Mouse (Mus musculus) limb, embryonic 14.5 days (tissue): ENCODE data around the gene Mycbp. TPM values are rescaled to one million over a fixed set of nuclear protein-coding genes. Genes with fewer than 3 reads are reported as not detected.

Source experiments
- ATAC-seq: fragments of 200-750 bp; cut with Nextera tagmentation; 2 replicates; pipeline ENCODE4 v1.8.0; 2017; ENCODE audit warnings: low read depth, moderate number of reproducible peaks, moderate TSS enrichment; ENCODE audit not compliant: low FRiP score
- DNase-seq: peaks from one replicate; pipeline ENCODE4 v3.0.0-alpha.2; 2015; ENCODE audit warnings: low spot score
- H3K27ac ChIP-seq: fragments of 300-500 bp; sonication (generic); replicated peaks from 2 replicates; pipeline ENCODE4 v1.5.1; 2014; ENCODE audit warnings: low read depth, mild to moderate bottlenecking, low read length, moderate library complexity, mixed read lengths
- H3K27me3 ChIP-seq: fragments of 300-500 bp; sonication (generic); 2 replicates; pipeline ENCODE4 v1.6.1; 2014; ENCODE audit warnings: low read length, mixed read lengths; ENCODE audit not compliant: control insufficient read depth, insufficient read depth
- H3K36me3 ChIP-seq: fragments of 300-500 bp; sonication (generic); 2 replicates; pipeline ENCODE4 v1.6.1; 2014; ENCODE audit warnings: mild to moderate bottlenecking, low read length, moderate library complexity, mixed read lengths; ENCODE audit not compliant: control insufficient read depth, insufficient read depth
- H3K4me1 ChIP-seq: fragments of 300-500 bp; sonication (generic); 2 replicates; pipeline ENCODE4 v1.6.1; 2014; ENCODE audit warnings: antibody characterized with exemption, low read length, mixed read lengths; ENCODE audit not compliant: control insufficient read depth, insufficient read depth
- H3K4me2 ChIP-seq: fragments of 300-500 bp; sonication (generic); replicated peaks from 2 replicates; pipeline ENCODE4 v1.6.1; 2014; ENCODE audit warnings: low read depth, mild to moderate bottlenecking, low read length, moderate library complexity; ENCODE audit not compliant: severe bottlenecking
- H3K4me3 ChIP-seq: fragments of 300-500 bp; sonication (generic); replicated peaks from 2 replicates; pipeline ENCODE4 v1.5.1; 2014; ENCODE audit warnings: low read length
- H3K9ac ChIP-seq: fragments of 300-500 bp; sonication (generic); 2 replicates; pipeline ENCODE4 v1.6.1; 2014; ENCODE audit warnings: mild to moderate bottlenecking, low read depth, low read length, moderate library complexity; ENCODE audit not compliant: severe bottlenecking
- H3K9me3 ChIP-seq: fragments of 300-500 bp; sonication (generic); 2 replicates; pipeline ENCODE4 v1.6.1; 2016; ENCODE audit warnings: low read length; ENCODE audit not compliant: control insufficient read depth
- POLR2A ChIP-seq: fragments of 200-500 bp; IDR thresholded peaks from 2 replicates; pipeline ENCODE4 v1.8.0; 2012; ENCODE audit warnings: inconsistent platforms, mild to moderate bottlenecking, moderate library complexity, borderline replicate concordance; ENCODE audit not compliant: insufficient read depth, insufficient read length; ENCODE audit errors: extremely low read depth
- whole genome bisulfite sequencing: fragments of 180-500 bp; shearing (Covaris S2); extraction: QIAGEN DNeasy Blood & Tissue Kit; methylation state at CpG from one replicate; pipeline ENCODE4 v1.1.7; 2014; 5-methylcytosine and 5-hydroxymethylcytosine counted together
- polyA plus RNA-seq, 2 experiments: library from polyadenylated mRNA; depleted of rRNA in 1 of 2; stranded (reverse) in 1 of 2; unstranded in 1 of 2; fragments of >200 nt; fragmentation: Nextera tagmentation in 1 of 2; extraction: Ambion mirVana in 1 of 2; gene quantifications; 2 replicates each; pipeline versions ENCODE4 v1.2.1 to v1.2.3; 2012 to 2014

The Mycbp gene
- 24.2 and 30.7 TPM in 2 replicates for polyA plus RNA-seq (2012; rRNA removed)
- 59.8 and 65.2 TPM in 2 replicates for polyA plus RNA-seq (2014; fragmentation: Nextera tagmentation; extraction: Ambion mirVana)

DNA sequence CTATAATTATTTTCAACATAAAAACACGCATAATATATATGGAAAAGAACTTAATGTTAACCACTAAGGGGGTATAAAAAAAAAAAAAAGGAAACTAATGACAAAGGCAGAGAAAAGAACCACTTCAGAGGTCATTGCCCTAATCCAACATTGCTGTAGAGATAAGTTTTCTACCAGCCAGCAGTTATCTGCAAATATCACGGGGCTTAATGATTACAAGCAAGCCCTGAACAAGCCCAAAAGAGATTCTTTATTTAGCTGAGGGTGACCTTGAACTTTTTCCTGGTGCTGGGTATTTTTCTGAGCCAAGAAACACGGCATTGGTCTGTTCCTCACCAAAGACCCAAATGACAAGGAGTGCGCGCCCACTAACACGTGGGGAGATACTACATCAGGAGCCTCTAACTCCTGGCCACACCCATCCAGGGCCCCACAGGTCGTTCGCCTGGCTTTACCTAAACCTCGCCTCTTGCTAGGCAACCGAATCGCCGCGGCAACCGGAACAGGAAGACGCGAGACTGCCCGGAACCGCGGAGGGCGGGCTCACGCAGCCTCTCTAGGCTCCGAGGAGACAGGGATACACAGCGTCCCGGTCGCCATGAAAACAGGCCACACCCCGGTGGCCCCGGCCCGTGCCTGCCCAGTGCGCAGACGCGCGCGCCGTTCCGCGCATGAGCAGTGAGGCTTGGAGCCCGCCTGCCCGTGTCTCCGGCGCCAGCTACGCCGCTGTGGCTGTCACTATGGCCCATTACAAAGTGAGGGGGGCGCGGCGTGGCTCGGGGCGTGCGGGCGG is at the start of gene Mycbp:
TSS of gene Mycbp (plus strand) at position 500 of the 793 bp plus-strand sequence.
- ATAC-seq, result peak; percentile 99

DNA sequence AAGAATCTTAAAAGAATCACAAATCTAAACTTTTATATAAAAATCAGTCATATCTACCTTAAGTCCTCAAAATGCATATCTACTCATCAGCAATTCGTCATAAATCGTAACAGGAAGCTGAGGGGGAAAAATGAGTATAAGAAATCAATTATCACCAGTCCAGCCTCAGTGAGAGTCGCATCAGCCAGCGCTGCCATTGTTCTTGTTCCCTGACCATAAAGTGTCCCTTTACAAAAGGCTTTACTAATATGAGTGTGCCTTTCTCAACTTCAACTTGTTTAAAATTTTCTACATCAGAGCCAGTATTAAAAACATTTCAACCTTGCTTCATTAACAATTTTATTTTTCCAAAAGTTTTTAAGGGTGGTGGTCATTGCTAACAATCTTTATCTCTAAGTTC is 47.7 kb upstream of the Mycbp start:
- H3K4me1 ChIP-seq, result no peaks in the 10 kb centered on the region
- ATAC-seq, result no peak
- H3K4me3 ChIP-seq, result no peak overlapping the region
- H3K27me3 ChIP-seq, result no peaks in the 10 kb centered on the region
- no peak overlapping the region for H3K9ac ChIP-seq
- no peaks in the 10 kb centered on the region for H3K9me3 ChIP-seq
- H3K27ac ChIP-seq, result no peak overlapping the region
- no peak overlapping the region for H3K4me2 ChIP-seq
- DNase-seq, result no peak
- 66% methylated on average over 4 of the region's 4 CpGs for WGBS
- no peaks in the 10 kb centered on the region for H3K36me3 ChIP-seq
- no peak for TF ChIP-seq POLR2A

More for the DNA sequence above, at the start of gene Mycbp:
- H3K27ac ChIP-seq, result peak within 1 kb of the TSS; percentile 82
- H3K36me3 ChIP-seq, result peaks cover 14% of the 10 kb centered on the region; the same call in 1 of the 2 replicates
- no peak for TF ChIP-seq POLR2A
- no peaks in the 10 kb centered on the region for H3K27me3 ChIP-seq
- peak; percentile 98 for DNase-seq
- no peaks in the 10 kb centered on the region for H3K9me3 ChIP-seq
- peak within 1 kb of the TSS; percentile 72 for H3K4me2 ChIP-seq
- 1% methylated on average over 48 of the region's 49 CpGs for WGBS
- H3K4me3 ChIP-seq, result peak within 1 kb of the TSS; percentile 83
- peak within 1 kb of the TSS; percentile 73 for H3K9ac ChIP-seq
- H3K4me1 ChIP-seq, result peaks cover 7% of the 10 kb centered on the region; the same call in 1 of the 2 replicates

DNA sequence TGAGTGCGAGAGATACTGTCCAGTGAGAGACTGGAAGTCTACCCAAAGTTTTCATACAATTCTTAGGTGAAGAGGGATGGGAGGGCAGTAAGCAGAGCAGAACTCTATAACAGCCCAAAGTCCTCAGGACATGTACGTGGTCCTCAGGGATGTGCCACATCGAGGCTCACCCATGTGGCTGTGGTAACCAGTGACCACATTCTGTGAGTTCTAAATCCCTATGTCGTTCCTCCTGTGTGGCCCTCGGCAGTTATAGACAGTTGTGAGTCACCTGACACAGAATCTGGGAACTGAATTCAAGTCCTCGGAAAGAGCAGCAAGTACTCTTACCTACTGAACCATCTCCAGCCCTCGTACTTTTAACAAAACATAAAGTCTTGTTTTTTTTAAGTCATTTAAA is 46.5 kb upstream of the Mycbp start:
- DNase-seq (no peak), ATAC-seq (no peak)
- no peak for TF ChIP-seq POLR2A
- H3K9ac ChIP-seq, result no peak overlapping the region
- H3K27me3 ChIP-seq, result no peaks in the 10 kb centered on the region
- H3K4me1 ChIP-seq, result no peaks in the 10 kb centered on the region
- no peak overlapping the region for H3K27ac ChIP-seq
- no peak overlapping the region for H3K4me3 ChIP-seq
- WGBS, result 84% methylated on average over 7 of the region's 7 CpGs
- no peak overlapping the region for H3K4me2 ChIP-seq
- H3K9me3 ChIP-seq, result no peaks in the 10 kb centered on the region; the same call in 1 of the 2 replicates
- H3K36me3 ChIP-seq, result no peaks in the 10 kb centered on the region

DNA sequence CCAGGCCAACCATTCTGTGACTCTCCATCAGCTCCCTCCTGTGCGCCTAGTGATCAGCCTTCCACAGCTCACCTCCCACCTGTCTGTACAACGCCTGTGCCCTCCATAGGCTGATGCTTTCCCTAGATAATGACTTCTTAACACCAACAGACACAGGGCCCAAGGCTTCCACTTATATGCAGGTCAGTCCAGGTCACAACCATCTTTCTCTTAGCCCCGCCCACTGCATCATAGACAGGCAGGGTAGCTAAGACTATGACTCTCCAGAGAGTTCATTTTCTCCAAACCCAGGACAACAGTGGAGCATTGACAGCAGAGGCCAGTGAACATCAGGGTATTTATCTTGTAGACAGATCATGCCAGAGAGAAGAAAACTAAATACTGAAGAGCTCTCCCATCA is 45.3 kb upstream of the Mycbp start, which contains the start of gene 4933427I04Rik:
TSS of gene 4933427I04Rik (plus strand) at position 301 of the 400 bp plus-strand sequence.
- Histone ChIP-seq H3K4me1 (no peaks in the 10 kb centered on the region), H3K27ac (no peak within 1 kb of the TSS), H3K9me3 (no peaks in the 10 kb centered on the region; the same call in 1 of the 2 replicates), H3K27me3 (no peaks in the 10 kb centered on the region), H3K36me3 (no peaks in the 10 kb centered on the region), H3K9ac (no peak within 1 kb of the TSS), H3K4me3 (no peak within 1 kb of the TSS), H3K4me2 (no peak within 1 kb of the TSS)
- no peak for TF ChIP-seq POLR2A
- WGBS, result 74% methylated on average over 3 of the region's 3 CpGs
- ATAC-seq, result no peak
- no peak for DNase-seq

DNA sequence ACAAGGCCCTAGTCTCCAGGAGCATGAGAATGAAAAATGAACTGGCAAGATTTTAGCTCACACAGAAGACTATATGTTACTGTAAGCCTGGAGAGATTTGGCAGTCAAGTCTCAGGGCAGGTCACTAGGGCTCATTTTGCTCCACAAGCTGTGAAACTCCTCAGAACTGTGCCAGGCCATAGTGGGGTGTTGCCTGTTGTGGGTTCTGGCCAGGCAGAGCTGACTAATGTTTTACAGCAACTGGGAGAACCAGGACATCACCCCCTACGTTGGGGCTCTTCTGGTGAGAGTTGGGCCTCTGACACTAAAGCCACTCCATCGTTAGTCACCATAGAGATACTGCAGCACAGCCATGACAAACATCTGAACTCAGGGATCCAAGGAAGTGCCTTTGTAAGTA is 44.8 kb upstream of the Mycbp start:
- Histone ChIP-seq H3K9me3 (no peaks in the 10 kb centered on the region; the same call in 1 of the 2 replicates), H3K4me2 (no peak overlapping the region), H3K27me3 (no peaks in the 10 kb centered on the region), H3K9ac (no peak overlapping the region), H3K4me3 (no peak overlapping the region), H3K4me1 (no peaks in the 10 kb centered on the region), H3K36me3 (no peaks in the 10 kb centered on the region), H3K27ac (no peak overlapping the region)
- no peak for ATAC-seq
- DNase-seq, result no peak
- no peak for TF ChIP-seq POLR2A
- 51% methylated on average over 2 of the region's 2 CpGs for WGBS
